Mouse (Mus musculus) bone marrow, adult 2 months (tissue): ENCODE measurements around the gene Ube2j1. TPM values are rescaled to one million over a fixed set of nuclear protein-coding genes. Genes with fewer than 3 reads are reported as not detected.

Source experiments
- H3K27ac ChIP-seq: fragments of 200-500 bp; 2 replicates; pipeline ENCODE4 v1.5.1; 2012; ENCODE audit warnings: low read depth, mild to moderate bottlenecking, control low read depth, inconsistent platforms, low read length; ENCODE audit not compliant: control insufficient read depth, poor library complexity, insufficient read depth
- H3K4me1 ChIP-seq: fragments of 200-500 bp; 2 replicates; pipeline ENCODE4 v1.6.1; 2011; ENCODE audit warnings: low read length; ENCODE audit not compliant: control insufficient read depth, insufficient read depth
- H3K4me3 ChIP-seq: fragments of 200-500 bp; replicated peaks from 2 replicates; pipeline ENCODE3; 2011; ENCODE audit warnings: mild to moderate bottlenecking, low read depth, low read length, control low read depth; ENCODE audit not compliant: control insufficient read depth
- CTCF ChIP-seq: fragments of 200-500 bp; IDR thresholded peaks from 2 replicates; pipeline ENCODE4 v1.5.1; 2011; ENCODE audit warnings: low read length, control low read depth; ENCODE audit not compliant: control insufficient read depth, insufficient read depth
- POLR2A ChIP-seq: fragments of 200-500 bp; IDR thresholded peaks from 2 replicates; pipeline ENCODE4 v1.6.1; 2011; ENCODE audit warnings: low read depth, mild to moderate bottlenecking, control low read depth, low read length, borderline replicate concordance; ENCODE audit not compliant: control insufficient read depth
- WGBS: fragments of 180-500 bp; shearing (Covaris S2); methylation state at CpG from one replicate; pipeline ENCODE4 v1.1.7; 2018; 5-methylcytosine and 5-hydroxymethylcytosine counted together
- polyA plus RNA-seq: library from polyadenylated mRNA; stranded (reverse); fragments of >200 nt; gene quantifications from 2 replicates; pipeline ENCODE4 v1.2.4, GENCODE M21; 2011; ENCODE audit warnings: low replicate concordance; ENCODE audit not compliant: missing spikeins, insufficient read depth, insufficient read length

The Ube2j1 gene
- polyA plus RNA-seq, 1 experiment: 17.3 TPM

DNA sequence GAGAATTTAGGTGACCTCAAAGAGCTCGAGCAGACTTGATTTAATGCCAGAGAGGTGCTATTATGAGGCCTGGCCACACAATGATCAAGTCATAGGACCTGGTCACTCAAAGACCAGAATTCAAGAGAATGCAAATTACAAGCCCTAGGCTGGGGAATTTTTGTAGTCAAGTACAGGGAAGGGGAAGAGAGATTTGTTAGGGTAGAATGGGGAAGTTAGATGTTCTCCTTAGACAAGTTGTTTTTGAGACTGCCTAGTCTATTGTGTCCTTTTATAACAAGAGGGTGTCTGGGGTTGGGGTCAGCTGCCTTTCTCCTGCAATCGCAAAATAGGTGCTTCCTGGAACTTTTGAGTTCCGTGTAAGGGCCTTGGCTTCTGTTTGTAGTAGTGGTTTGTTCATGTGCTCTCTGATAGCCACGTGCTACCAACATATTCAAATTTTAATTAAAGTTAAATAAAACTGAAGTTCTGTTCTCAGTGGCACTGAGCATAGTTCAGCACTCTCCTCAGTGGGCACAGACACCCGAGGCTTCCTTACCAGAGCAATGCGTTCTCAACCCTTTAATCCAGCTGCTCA lies 68.0 kb downstream of the Ube2j1 start:
- Histone ChIP-seq H3K27ac (no peak overlapping the region), H3K4me1 (no peaks in the 10 kb centered on the region; the same call in 1 of the 2 replicates), H3K4me3 (no peak overlapping the region)
- TF ChIP-seq CTCF (no peak), POLR2A (no peak)
- 35% methylated on average over 6 of the region's 6 CpGs for WGBS

Other genes starting within 250 kb of the Ube2j1 start
- 15.8 and 19.0 TPM in 2 replicates for gene Lyrm2, start 231.2 kb upstream of the Ube2j1 start, polyA plus RNA-seq
- 1.4 and 2.2 TPM in 2 replicates for gene Ankrd6, start 80.6 kb upstream of the Ube2j1 start, polyA plus RNA-seq
- 1.5 and 7.8 TPM in 2 replicates for gene Rragd, start 48.4 kb upstream of the Ube2j1 start, polyA plus RNA-seq
- gene Gabrr2, start 31.6 kb downstream of the Ube2j1 start, polyA plus RNA-seq: not detected in 2 replicates
- gene Gabrr1, start 101.1 kb downstream of the Ube2j1 start, polyA plus RNA-seq: 0.65 TPM in 1 of 2 replicates, not detected in the other
- gene Pm20d2, start 158.3 kb downstream of the Ube2j1 start, polyA plus RNA-seq: 1.2 and 2.8 TPM in 2 replicates
- 0.85 TPM in 1 of 2 replicates, not detected in the other for gene Srsf12, start 177.6 kb downstream of the Ube2j1 start, polyA plus RNA-seq